Mouse (Mus musculus) urinary bladder, postnatal 14 days (tissue): ENCODE data around the gene Mcrip2.
"Not testable (repeated sequence)": the region's sequence is repeated elsewhere in the genome, so short reads cannot be mapped to it uniquely, and the experiment has no call there.

Experiments
- DNase-seq: peaks from one replicate; pipeline ENCODE4 v3.0.0; 2021; ENCODE audit warnings: low spot score

Mcrip2 gene

DNA sequence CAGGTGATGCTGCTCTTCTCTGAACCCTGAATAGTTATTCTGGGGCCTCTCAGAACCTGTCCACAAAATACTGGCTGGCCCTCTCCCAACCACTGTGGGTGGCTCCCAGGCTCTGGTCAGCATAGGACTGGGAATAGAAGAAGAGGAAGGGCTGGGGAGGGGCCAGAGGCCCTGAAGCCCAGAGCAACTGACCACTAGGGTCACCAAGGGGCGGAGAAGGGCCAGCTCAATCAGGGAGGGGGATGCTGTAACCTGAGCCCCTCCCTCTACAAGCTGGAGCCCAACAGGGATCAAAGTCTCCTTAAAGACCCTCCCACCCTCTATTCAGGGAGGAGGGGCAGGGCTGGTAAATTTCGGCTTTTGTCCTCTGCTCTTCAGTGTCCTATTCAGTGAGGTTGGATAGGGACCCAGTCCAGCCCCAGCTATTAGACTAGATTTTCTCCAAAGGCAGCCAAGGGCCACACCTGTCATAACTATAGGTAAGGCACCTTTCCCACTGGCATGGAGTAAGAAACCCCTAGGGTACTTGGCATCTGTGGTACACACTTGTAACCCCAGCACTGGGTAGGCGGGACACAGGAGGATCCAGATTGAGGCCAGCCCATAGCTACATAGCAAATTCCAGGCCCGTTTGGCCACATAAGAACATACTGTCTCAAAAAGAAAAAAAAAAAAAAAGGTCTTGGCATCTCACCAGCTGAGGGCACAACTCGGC, 11.8 kb upstream of the Mcrip2 start, which contains the start of gene Wfikkn1:
Wfikkn1 (minus strand) TSS at position 663 of the 715 bp plus-strand sequence.
- DNase-seq, result no peak

DNA sequence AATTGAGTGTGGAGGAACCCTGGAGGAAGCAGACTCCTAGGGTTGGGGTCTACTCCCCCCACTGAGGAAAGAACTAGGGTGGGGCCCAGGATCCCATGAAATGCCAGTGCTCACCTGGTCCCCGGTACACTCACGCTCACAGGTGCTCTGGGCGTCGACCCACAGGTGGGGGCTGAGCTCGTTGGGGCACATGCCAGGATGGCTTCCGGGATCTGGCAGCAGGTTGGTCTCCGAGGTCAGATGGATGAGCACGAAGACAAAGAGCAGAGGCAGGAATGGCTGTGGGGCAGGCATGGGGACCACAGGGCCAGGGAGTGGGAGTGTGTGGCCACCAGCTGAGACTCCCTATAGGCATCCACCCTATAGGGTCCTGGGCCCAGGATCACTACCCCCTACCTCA, 11.2 kb upstream of the Mcrip2 start:
- DNase-seq, result no peak

- peak; percentile 46 for DNase-seq
Observed at GRCm38 (mm10) chr17:25879261-25879660, 10.7 kb upstream of the Mcrip2 start.

- DNase-seq, result no peak
Observed at GRCm38 (mm10) chr17:25878611-25879180, 10.1 kb upstream of the Mcrip2 start.

DNA sequence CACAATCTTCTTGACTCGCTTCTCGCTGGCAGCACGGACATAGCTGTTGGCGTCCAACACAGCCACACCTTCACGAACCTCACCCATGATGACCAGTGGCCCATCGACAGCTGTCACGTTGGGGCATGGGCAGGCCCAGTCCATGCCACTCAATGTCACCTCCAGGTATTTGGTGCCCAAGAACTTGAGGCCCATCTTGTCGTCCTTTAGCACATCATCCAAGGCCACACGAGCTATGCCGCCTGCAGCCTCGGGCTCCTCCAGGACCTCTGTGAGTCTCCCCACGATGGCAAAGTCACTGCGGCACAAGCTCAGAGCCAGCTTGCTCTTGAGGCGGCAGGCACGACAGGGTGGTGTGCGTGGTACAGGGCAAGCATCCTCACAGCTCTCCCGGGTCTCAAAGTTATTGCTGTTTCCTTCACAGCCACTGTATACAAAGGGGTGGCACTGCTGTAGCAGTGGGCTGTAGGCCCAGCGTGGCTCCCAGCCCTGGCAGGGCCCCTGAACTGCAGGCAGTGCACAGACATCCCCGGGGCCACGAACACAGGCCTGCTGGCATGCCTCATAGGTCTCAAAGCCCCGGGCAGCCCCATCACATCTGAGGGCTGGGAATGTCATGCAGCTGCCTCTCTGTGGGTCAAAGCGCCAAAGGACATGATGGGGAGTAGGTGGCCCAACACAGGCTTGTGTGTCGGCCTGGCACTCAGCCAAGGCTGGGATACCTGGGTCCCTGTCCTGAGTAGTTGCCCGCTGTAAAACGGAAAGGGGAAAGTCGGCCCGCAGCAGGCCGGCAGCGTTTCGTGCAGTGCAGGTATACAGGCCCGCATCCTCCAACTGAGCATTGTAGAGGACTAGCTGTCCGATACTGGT, 9.4 kb upstream of the Mcrip2 start:
- DNase-seq, result no peak

DNA sequence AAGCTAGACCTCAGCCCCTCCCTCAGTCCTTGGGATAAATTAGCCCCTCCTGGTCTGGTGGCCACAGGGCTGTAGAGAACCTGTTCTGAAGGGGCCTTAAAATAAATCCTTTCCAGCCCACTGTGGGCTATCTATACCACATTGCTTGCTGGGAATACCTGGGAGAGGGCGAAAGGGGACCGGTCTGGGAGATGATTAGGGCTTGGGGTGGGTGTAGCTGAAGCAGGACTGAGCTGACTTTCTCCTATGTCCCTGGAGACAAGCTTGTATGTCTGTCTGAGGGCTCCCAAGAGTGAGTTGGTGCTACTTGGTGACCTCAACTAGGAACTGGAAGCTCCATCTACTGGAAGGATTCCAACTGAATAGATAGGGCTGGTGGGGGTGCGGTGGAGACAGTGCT, 8.5 kb upstream of the Mcrip2 start:
- DNase-seq, result no peak

DNA sequence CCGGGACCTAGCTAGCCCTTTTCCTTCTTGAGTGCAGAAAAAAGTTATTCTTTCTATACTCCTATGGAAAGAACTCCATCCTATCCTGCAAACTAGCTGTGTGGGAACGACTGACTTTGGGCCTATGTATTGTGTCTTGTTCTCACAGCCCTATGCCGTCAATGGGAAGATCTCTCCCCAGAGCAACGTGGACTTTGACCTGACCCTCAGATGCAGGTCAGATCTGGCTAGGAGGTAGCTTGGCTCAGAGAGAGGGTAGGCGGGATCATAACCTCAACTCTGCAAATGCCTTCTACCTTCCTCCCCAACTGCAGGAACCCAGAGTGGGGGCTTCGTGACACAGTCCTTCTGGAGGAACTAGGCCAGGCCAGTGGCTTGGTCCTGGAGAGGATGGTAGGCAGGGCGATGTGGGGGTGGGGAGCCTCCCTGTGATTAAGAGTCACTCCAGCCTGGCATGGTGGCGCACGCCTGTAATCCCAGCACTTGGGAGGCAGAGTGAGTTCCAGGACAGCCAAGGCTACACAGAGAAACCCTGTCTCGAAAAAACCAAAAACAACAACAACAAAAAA, 7.9 kb upstream of the Mcrip2 start:
- DNase-seq, result no peak

DNA sequence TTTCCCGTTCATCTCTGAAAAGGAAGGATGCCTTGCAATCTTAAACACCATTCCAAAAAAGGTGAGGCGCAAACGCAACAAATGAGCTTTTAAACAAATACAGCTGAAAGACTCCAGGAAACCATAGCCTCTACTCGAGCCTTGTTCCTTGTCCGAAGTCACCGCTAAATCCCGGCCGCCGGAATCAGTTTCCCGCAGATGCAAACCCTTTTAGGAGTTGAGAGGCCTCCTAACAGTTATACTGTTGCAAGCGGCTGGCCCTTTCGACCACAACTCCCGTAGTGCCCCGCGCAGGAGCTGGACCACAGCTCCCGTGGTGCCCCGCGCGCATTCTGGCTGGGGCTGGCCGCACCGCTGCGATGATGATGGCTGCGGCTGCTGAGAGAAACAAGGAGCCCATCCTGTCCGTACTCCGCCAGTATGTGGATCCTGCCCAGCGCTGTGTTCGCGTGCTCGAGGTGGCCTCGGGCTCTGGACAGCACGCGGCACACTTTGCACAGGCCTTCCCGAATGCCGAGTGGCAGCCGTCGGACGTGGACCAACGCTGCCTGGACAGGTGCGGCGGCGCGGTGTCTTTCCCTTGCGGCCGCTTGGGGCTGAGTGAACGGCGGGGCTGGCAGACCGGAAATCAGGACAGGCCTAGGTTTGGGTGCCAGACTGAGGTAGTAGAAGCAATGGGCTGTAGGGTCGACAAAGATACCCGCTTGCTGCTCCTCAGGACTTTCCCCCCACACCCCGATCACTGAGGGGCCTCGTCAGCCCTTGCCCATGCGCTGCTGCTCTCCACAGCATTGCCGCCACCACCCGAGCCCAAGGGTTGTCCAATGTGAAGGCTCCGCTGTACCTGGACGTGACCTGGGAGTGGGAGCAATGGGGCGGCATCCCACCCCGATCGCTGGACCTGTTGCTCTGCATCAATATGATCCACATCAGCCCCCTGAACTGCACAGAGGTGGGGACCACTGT, 6.9 kb upstream of the Mcrip2 start:
- DNase-seq, result peak; percentile 89

DNA sequence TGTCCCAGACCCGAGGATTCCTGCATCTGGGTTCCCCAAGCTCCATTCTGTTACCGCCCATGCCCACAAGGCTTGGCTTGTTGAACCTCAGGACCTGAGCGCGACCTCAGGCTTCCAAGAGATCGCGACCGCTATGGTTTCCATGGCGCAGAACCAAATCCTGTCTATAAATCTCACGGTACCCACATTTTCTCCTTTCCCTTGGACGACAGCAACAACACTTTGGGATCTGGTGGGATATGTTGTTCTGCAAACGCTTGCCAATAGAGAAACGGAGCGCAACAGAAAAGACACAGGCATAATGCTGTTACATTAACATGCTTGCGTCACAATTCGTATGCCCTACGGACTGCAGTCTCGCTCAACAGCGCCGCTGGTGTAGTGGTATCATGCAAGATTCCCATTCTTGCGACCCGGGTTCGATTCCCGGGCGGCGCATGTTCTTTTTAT, 6.2 kb upstream of the Mcrip2 start, which contains the start of gene Mettl26:
Mettl26 (plus strand) TSS at position 354 of the 450 bp plus-strand sequence.
- DNase-seq, result peak; percentile 95

- no peak for DNase-seq
Observed at GRCm38 (mm10) chr17:25874148-25874720, 5.7 kb upstream of the Mcrip2 start.

DNA sequence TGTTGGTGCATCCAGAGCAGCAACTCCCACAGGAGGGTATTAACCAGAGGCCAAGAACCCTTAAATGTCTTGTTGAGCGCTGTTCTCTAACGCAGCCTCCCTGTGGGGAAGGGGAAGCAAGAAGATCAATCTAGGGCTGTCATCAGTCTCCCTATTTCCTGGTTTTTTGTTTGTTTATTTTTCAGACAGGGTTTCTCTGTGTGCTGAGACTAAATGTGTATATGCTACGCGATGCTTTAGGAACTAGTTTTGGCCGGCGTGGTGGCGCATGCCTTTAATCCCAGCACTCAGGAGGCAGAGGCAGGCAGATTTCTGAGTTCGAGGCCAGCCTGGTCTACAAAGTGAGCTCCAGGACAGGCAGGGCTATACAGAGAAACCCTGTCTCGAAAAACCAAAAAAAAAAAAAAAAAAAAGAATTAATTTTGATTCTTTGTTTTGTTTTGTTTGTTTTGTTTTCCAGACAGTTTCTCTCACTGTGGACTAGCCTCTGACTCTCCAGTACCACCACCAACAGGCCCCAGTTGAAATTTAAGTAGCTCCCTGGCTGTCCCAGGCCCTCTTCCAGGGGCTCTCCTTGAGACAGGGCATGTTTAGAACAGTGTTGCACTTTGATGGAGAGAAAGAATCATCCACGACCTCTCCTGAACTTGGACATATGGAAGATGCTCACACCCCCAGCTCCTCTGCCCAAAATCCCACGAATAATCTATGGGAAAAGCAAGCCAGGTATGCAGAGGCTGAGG, 5.0 kb upstream of the Mcrip2 start:
- DNase-seq, result no peak

- DNase-seq, result no peak
Observed at GRCm38 (mm10) chr17:25872676-25873075, 4.1 kb upstream of the Mcrip2 start.

DNA sequence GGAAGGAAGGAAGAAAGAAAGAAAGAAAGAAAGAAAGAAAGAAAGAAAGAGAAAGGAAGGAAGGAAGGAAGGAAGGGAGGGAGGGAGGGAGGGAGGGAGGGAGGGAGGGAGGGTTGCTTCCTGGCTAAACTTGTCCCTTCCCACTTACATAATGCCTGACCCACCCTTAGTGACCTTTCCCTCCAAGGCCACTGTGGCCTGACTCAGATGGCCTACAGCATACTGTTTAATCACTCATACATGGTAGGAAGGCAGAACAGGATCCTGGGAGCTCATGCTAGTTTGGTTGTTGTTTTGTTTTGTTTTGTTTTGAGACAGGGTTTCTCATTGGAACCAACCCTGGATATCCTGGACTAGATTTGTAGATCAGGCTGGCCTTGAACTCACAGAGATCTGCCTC, 3.0 kb upstream of the Mcrip2 start:
- not testable (repeated sequence) for DNase-seq

DNA sequence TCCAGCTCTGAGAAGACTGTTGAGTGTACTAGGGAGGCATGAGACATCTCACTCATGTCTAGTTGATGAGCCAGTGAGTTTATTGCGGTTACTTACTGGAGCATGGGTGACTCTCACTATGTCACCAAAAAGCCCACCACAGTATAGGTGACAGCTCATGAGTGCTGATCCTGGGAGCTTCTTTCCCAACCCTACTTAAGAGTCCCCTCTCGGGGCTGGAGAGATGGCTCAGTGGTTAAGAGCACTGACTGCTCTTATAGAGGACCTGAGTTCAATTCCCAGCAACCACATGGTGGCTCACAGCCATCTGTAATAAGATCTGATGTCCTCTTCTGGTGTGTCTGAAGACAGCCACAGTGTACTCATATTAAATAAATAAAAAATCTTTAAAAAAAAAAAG, 1.4 kb upstream of the Mcrip2 start:
- DNase-seq, result no peak

DNA sequence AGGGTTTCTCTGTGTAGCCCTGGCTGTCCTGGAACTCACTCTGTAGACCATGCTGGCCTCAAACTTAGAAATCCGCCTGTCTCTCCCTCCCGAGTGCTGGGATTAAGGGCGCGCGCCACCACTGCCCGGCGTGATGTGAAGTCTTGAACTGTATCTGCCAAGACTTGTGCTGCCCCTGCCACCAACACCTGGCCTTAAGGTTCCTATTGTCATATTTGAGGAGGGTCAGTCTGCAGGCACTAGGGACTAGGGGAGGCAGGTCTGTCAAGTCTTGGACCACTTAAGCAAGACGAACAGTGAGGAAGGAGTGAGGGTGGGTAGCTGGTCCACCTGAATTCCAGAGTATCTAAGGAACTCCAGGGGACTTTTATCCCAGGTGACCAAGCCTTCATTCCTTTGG, 934 bp upstream of the Mcrip2 start:
- DNase-seq, result no peak

GRCm38 (mm10) chr17:25867836-25868600, 546 bp downstream of the Mcrip2 start:
- peak; percentile 48 for DNase-seq

DNA sequence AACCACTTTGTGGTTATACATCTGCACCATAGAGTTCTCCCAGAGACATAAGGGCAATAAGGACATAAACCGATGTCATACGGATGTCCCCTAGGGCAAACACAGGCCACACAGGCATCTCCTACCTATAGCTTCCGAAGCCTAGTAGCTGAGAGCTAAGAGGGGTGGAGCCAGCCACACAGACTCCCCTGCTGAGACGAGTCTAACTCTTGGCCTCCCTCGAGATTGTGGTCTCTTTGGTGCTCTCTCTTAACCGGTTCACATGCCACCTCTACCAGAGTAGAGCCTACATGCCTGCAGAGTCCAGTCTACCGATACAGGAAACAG, 1.1 kb downstream of the Mcrip2 start:
- DNase-seq, result no peak

- no peak for DNase-seq
Observed at GRCm38 (mm10) chr17:25866172-25866571, 2.4 kb downstream of the Mcrip2 start.

DNA sequence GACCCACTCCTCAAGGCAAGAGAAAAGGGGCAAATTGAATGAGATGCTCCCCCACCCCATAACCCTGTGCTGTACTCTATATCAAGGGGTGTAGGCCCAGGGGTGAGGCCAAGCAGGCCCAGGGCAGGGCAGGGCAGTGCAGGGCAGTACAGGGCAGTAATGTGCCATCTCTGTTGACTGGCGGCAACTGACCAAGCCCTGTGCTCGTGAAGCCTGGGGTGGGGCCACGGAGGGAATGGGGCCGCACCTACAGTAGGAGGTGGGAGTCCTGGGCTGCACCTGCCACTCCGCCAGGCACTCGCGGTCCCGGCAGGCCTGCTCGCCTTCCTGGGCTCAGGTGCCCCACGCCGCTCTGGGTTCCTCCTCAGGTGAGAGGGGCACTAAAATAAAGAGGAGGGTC, 3.3 kb downstream of the Mcrip2 start:
- DNase-seq, result no peak

DNA sequence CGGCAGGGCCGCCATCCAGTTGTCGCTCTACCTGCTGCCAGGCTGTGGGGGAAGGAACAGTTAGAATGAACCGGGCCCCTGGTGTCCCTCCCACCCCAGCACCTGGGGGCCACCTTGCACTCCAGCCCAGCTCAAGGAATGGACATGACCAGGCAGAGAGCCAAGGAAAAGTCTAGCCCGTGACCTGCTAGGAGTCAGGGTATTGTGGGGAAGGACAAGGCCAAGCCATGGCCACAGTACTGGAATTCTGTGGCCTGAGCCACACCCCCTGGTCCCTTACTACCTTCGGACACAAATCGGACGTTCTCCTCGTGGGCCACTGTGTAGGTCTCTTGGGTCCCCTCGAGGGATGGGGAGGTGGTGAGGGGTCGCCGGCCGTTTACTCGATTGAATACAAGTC, 4.3 kb downstream of the Mcrip2 start:
- DNase-seq, result no peak
